Mouse (Mus musculus): ENCODE measurements at regions not wholly inside any gene's neighbourhood (a gene's known extent, or its start where the extent isn't known, plus 50 kb on each side); places are given as distances from the start of the nearest gene placed in this dataset.

GRCm38 (mm10) chr1:136723839-136724443 is 99.2 kb downstream of the Zfp281 start:
- no peak for DNase-seq

GRCm38 (mm10) chr1:136725242-136725641 is 100.5 kb downstream of the Zfp281 start:
- no peak for DNase-seq

GRCm38 (mm10) chr1:136726145-136726935 is 101.6 kb downstream of the Zfp281 start:
- DNase-seq, result peak in 1 of 2 experiments; percentile 11

GRCm38 (mm10) chr1:136727868-136728631 is 103.3 kb downstream of the Zfp281 start:
- DNase-seq, result no peak

GRCm38 (mm10) chr1:136728632-136728944 is 103.9 kb downstream of the Zfp281 start:
- DNase-seq, result no peak

GRCm38 (mm10) chr1:136730638-136731037 is 105.9 kb downstream of the Zfp281 start:
- DNase-seq, result no peak

- DNase-seq, result no peak
Observed at GRCm38 (mm10) chr1:136738030-136738429, 113.3 kb downstream of the Zfp281 start.

- peak; percentile 27 to 36 for DNase-seq
Observed at GRCm38 (mm10) chr1:136739486-136739885, 114.8 kb downstream of the Zfp281 start.

GRCm38 (mm10) chr1:136741061-136741460 is 116.4 kb downstream of the Zfp281 start:
- no peak for DNase-seq

- DNase-seq, result no peak
Observed at GRCm38 (mm10) chr1:136749188-136749587, 124.5 kb downstream of the Zfp281 start.

GRCm38 (mm10) chr1:136751464-136752191 is 126.9 kb downstream of the Zfp281 start:
- no peak for DNase-seq

- no peak for DNase-seq
Observed at GRCm38 (mm10) chr1:136754286-136754685, 129.6 kb downstream of the Zfp281 start.

GRCm38 (mm10) chr1:136758730-136759129 is 134.0 kb downstream of the Zfp281 start:
- DNase-seq, result no peak

- no peak for DNase-seq
Observed at GRCm38 (mm10) chr1:136759164-136759563, 134.5 kb downstream of the Zfp281 start.

GRCm38 (mm10) chr1:136761467-136761866 is 136.8 kb downstream of the Zfp281 start:
- peak; percentile 68 to 71 for DNase-seq

- no peak for DNase-seq
Observed at GRCm38 (mm10) chr1:136768969-136769401, 144.3 kb downstream of the Zfp281 start.

- DNase-seq, result no peak
Observed at GRCm38 (mm10) chr1:136773743-136774142, 149.0 kb downstream of the Zfp281 start.

GRCm38 (mm10) chr1:136776211-136776610 is 151.5 kb downstream of the Zfp281 start:
- DNase-seq, result no peak

- DNase-seq, result no peak
Observed at GRCm38 (mm10) chr1:136777263-136777980, 152.7 kb downstream of the Zfp281 start.

GRCm38 (mm10) chr1:136779384-136779783 is 154.7 kb downstream of the Zfp281 start:
- no peak for DNase-seq

- peak in 1 of 2 experiments; percentile 16 for DNase-seq
Observed at GRCm38 (mm10) chr1:136781561-136782025, 156.9 kb downstream of the Zfp281 start.

- no peak for DNase-seq
Observed at GRCm38 (mm10) chr1:136782261-136782660, 157.6 kb downstream of the Zfp281 start.
